Mouse (Mus musculus) frontal cortex, postnatal 10 days (tissue): ENCODE data around the gene Cacna2d1.

Source experiments
- DNase-seq, 2 experiments: peaks; one replicate each; pipeline ENCODE4 v3.0.0; 2022; ENCODE audit warnings: low spot score in 2 of 2, mixed read lengths in 1 of 2

Gene Cacna2d1

DNA sequence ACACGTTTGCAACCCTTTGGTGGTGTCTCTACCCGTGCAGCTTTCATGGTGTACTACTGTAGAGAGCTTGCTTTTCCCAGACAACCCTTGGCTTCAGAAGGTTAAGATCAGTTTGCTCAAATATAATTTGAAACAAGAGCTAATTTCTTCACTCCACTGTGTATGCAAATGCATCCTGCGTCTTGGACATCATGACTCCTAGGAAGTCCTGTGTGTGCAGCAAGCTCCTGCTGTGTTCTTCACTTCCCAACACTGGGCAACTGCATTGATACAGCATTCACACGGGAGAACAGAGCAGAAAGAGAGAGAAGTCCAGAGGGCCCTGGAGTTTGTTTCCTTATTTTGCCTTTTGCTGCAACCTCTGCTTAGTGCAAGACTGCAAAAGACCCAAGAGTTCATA lies 48.1 kb downstream of the Cacna2d1 start:
- no peak for DNase-seq

DNA sequence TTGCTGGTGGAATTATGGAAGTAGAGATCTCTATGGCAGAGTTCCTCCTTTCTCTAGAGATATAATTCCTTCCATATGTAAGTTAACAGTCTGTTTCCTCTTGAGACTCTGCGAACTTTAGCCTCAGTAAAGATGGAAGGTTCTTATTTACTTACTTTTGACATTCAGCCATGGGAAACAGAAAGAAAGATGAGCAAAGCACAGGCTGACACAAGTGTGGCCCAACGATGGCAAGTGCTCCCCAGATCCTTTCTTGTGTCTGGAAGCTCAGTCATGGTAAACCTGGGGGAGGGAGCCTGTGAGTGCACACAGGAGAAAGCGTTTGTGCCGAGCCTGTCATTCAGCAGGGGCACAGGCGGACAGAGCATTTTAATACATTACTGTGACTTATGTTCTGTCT lies 48.9 kb downstream of the Cacna2d1 start:
- DNase-seq = no peak

DNA sequence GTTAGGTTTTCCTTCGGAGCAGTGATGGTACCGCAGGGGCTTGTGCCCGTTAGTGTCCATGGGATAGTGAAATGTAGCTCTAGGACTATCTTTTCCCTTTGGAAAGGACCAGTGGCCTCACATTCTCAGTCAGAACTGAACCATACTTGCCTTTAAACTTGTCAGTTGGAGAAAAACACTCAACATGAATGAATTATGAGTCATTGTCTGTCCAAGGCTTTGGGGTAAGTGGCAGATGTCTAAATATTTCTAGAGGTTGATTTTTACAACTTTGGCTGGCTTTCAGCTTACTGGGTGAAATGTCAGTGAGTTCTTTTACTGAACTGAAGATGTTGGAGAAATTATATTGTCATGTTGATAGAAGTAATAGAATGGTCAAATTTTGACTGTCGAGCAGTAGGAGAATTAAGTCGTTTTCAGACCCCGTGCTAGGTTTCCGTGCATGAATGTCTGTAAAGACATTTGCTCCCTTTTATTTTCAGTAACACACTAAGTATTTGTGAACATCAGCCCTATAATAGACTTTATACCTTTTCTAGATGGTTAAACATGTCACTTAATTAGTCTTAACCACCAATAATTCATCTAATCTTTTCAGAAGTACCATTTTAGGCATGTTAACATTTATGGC lies 50.9 kb downstream of the Cacna2d1 start:
- DNase-seq = no peak

DNA sequence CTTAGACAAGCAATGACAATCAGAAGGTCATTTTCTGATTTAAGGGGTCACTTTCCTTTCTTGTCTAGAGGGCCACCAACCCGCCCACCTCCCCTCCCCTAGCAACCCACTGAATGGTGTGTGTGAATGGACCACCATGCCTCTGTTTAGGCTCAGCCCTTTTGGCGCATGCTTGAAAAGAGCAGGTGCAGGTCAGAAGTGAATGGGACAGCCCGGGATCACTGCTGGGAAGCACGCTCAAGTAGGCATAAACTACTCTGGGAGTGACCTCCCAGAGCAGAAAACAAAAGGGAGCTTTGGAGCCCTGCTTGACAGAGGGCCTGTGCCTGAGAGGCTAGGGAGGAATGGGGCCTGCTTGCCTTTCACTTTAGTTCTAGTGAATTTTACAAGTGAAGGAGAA lies 51.4 kb downstream of the Cacna2d1 start:
- DNase-seq = no peak

DNA sequence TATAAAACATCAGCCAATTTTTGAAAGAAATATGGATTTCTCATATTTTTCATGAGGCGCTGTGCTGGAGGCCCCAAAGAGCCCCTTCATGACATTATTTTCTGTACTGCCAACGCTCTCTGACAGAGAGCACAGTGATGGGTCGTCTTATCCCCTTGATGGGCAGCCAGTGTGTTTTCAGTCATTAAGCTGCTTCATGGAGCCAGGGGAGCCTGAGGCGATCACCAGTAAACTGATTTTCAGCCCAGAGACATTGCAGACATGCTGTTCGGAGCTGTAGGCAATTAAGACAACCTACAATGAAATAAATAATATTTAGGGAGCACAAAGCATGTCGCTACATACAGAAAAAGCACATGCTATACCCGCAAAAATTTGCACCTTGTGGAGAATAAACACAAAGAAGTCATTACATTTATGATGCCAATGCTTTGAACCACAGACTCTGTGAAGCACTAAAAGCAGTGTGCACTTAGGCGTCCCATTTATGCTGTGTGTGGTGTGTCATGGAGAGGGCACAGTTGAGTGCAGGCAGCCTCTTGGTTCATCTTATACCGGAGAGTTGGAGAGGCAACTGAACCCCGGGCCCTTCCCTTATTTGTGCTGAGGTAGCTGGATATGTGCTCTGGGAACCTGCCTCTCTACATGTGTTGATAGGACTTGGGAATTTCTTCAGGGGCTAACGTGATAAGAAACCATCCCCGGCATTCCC lies 57.1 kb downstream of the Cacna2d1 start:
- DNase-seq = no peak

DNA sequence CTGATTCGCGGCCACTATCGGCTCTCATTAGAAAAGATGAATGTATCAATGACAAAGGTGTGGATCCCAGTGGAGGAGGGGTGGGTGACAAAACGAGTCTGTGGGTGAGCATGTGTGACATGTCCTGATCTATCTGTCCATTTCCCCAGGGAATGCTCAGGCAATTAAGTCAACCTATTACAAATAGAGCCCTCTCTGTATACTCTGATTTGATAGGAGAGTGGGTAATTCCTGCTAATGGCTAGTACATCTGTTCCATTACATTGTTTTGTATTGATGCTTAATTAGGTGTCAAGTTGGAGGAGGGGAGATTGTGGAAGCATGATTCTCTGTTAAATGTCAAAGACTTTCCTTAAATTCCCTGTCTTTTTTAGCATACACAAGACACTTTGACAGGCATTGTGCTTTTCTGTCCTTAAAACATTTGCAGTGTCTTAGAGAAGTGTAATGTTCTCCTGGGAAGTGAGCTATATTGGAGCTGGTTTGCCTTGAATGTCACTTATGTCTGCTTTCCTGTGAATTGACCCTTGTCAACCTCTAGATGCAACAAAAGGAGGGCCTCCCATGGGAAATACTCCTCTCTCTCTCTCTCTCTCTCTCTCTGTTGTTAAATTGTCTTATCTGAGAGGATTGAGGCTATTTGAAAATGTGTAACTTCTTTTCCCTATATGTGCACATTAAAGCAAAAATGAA lies 58.9 kb downstream of the Cacna2d1 start:
- DNase-seq = no peak

DNA sequence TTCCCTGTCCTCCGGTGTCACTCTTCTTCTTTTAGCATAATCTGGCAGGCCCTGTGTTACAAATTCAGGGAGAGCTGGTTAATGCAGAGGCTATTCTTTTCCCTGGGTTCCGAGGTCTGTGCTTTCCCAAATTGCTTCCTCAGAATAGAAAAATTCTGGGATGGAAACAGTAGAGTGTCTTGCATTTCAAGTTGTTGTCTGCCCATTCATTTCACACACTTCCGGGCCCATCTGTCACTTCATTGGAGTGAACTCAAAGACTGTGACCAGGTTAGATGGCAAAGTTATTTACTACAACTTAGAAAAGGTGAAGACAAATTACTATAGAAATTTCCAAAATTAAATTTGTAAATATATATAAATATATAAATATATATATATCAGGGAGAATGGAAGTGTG lies 62.7 kb downstream of the Cacna2d1 start:
- DNase-seq = no peak

DNA sequence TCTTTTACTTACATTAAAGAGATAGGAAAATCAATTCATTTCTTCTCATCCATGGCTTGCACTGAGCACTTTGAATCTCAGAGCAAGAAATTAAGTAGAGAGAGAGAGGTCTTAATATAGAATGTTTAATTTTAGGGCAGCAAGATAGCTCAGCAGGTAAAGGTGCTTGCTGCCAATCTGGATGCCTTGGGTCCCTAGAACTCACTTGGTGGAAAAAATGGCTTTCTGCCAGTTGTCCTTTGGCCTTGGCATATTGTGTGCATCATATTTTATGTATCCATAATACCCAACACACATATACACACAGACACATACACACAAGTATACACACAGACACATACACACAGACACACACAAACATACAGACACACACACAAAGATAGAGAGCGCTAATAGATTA lies 63.3 kb downstream of the Cacna2d1 start:
- DNase-seq = no peak

DNA sequence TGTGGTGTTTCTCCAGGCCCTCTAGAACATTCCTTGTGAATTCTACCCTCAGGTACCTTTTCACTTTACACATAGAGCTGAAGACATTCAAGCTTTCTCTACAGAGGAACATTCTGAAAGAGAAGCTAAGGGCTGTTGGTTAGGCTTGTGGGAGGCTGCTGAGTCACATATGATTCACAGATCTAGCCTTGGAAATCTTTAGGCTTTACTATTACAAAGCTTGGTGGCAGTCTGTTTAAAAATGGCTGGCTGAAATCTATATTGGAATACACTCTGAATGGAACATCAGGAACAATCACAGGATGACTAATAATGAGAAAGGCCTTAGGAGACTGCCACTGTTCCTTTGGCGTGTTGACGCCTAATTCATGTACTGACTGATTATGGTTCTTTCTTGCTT lies 66.4 kb downstream of the Cacna2d1 start:
- no peak for DNase-seq

DNA sequence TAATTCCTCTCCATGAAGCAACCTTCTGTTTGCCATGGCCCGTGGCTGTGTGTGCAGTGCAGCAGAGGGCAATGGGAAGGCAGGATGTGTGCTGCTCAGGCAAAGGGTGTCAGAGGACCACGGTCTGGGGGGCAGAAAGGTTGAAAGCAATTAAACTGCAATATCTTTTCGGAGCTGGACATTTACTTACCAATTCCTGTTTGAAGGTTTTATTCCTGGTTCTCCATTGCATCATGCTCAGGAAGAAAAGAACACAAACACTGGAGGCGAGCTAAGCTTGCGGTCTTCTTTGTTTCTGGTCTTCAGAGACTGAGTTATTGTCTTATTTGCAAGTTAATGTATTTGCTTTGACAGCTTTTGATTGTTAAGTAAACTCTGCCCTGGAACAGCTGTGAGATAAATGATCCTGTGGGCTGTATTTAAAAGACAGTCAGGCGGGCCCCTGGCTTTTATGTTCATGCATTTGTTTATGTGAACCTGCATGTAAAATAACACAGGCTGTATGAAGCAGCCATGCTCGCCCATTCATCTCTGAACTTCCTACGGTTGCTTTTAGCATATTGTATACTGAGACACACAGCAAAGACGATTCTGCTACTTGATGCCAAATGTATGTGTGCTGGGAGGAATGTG lies 68.1 kb downstream of the Cacna2d1 start:
- no peak for DNase-seq

DNA sequence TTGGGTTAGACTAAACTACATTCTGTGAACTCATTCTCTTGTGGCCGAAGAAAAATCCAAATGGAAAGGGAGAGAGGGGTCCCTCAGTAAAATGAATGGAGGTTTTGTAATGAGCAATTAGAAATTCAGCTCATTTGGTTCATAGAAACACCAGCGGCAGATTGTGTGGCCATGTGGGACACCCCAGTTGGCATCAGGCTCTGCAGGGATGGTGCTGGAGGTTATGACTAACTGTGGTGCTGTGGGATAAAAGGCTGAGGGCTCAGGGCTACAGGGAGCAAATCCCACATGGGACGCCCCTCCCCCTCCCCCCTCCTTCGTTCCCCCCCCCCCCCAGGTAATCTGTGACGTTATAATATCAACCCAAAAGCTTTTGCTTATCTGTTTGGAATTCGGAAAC lies 69.8 kb downstream of the Cacna2d1 start:
- no peak for DNase-seq

DNA sequence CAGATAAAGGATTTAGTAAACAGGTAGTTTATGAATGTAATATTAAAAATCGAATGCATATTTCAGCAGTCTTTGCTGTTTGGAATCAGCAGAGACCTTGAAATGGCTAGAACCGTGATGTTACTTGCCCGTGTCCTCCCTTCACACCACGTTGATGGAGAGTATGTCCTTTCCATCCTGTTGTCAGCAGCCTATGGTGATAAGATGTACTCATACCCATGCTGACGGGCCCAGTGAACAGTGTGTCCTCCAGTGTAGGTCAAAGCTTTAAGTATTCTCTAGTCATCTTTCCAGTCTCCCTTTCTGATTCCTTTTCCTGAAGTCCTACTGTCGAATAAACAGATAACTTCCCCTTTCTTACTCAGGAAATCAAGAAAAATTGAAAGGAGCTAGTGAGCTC lies 72.5 kb downstream of the Cacna2d1 start:
- no peak for DNase-seq

DNA sequence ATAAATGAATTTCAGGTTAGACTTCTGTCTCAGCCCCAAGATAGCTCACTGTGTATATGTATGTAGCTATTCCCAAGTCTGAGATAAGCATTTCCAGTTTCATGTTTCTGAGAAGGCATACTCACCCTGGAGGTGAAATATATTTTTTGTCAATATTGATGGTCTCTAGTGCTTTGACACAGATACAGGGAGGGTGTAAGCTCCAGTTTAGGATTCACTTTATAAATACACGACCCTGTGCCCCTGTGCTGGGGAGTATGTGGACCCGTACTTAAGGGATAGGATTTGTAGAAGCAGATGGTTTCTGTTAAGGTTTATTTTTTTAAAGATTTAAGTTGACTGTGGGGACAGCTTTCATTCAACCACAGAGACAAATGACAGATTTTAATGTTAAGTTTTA lies 79.2 kb downstream of the Cacna2d1 start:
- no peak for DNase-seq

DNA sequence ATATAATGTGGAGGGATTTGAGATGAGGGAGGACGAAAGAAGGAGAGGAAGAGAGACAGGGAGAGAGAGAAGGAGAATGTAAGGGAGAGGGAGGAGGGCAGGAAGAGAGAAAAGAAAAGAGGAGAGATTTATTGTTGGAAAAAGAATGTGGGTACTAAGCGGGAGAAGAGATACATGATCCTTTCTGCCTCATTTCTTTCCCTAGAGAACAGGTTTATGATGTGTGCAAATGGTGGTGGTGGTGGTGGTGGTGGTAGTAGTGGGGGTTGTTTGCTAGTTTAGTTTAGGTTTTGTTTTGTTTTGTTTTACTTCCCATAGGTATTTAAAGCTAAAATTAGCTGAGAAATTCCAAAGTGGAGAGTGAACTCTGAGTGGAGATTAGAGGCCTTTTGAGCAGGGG lies 79.9 kb downstream of the Cacna2d1 start:
- no peak for DNase-seq

DNA sequence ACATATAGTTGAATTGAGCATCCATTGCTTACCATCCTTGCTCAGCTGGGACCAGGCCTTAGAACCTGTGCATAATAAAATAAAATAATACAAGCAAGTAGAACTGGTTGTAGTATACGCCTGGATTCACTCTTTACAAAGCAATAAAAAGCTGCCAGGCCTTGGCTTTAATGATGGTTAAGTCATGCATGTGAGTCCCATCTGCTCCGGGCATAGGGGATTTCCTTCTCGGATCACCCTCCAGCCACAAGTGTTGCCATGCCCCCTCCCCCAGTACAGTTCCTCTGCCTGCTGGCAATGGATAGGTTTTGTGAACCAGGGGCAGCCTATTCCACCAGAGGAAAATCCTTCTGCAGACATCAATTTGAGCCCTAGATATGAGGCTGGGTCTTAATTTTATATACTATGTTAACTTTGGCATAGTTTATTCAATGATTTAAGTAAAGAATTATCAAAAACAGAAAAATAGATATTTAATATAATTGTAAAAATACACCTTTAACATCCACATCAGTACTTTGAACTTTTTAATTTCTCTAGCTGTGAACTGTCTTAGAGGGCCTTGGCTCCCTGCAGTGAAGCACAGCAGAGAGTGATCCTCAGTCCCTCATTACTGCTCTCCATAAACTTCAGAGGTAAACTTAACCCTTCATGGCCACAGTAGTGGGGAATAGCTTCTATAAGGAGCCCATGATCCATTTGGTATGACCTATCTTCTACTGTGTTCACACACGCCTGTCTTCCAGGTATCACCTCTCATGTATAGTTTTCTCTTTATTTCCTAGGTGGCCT lies 90.3 kb downstream of the Cacna2d1 start:
- no peak for DNase-seq

DNA sequence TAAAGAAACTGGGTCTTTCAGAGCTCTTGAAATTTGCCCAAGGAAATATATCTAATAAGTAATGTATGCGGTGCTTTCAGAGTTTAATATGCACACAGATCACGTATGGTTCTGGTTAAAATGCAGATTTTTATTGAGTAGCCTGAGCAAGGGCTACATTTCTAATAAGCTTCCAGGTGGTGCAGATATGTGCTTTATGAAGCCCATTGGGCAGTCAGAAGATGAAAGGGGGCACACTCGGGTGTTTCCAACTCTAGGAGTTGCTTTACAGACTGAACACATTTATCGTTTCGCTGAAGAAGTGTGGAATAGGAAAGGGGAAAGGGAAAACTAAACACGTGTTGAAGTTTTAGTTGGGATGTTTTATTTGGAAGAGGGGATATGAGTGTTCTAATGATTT lies 94.4 kb downstream of the Cacna2d1 start:
- DNase-seq = no peak

DNA sequence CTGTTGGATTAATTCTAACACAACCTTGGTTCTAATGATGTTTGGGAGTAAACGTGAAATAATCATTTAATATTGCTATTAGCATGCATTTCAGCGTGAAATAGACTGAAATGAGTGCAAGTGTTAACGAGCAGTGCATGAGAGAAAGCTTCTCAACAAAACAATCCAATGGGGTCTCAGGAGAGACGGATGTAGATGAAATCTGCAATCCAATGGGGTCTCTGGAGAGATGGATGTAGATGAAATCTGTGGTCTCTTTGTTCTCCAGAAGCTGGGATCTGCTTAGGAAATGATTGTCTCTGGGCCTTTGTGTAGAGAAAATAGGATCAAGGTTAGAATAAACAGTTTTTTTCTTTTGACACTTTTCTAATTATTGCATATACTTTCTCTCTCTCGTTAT lies 95.0 kb downstream of the Cacna2d1 start:
- DNase-seq = no peak

DNA sequence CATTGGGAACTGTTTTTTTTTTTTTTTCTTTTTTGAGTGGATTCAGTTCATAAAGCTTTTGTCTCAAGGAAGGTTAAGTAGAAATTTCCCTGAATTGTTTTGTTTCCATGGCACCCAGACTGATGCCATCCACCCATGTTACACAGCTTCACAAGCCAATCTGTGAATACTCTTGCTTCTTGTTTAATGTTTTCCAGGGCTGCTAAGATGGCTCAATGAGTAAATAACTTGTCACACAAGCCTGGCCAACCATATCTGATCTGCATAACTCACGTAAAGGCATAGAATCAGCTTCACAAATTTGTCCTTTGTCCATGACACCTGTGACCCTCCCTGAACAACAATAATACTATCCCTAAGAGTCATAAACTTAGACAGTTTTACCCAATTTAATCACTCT lies 99.1 kb downstream of the Cacna2d1 start:
- no peak for DNase-seq

DNA sequence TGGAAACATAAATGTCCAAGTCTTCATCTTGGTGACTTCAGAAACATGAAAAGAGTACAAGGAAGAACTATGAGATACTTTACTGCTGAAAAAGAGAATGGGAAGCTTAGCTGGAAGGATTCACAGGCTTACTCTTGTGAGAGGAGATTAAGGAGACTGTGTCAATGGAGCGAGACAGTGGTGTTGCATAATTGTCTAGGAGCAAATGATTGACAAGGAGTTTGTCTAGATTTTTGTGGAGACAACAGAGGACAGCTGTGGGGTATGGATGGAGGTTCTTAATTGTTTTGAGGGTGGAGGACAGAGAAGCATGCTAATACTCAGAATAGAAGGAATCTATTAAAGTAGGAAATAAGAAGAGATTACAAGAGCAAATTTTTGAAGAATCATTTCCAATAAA lies 100.8 kb downstream of the Cacna2d1 start:
- DNase-seq = no peak

DNA sequence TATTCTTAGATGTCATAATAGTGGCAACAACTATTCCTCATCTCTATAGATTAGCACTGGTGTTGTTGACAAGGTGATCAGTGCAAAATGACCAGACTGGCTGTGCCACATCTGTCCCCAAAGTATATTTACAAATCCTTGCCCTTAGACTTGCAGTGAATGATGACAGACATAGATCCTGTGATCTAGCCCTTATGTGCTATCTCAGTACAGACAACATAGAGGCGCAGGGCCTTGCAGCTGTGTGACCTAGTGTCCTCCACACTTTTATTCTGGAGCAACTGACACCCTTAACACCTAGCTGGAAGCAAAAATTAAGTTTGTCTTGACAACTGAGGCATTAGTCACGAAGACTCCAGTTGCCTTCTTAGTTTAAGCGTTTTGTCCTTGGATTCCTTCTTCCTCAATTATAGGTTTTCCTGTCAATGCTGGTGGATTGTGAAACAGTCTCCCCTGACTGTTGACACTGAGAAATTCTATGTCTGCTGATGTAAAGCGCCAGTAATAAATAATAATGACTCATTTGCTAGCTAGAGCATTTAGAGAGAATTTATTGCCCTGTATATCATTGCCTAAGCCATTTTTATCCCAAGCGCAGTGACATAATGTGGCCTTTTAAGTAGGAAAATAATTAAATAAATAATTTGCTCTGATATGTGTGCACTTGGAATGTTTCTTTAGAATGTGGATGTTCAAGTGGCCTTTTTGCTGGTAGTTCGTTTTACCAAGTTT lies 110.8 kb downstream of the Cacna2d1 start:
- DNase-seq = no peak

DNA sequence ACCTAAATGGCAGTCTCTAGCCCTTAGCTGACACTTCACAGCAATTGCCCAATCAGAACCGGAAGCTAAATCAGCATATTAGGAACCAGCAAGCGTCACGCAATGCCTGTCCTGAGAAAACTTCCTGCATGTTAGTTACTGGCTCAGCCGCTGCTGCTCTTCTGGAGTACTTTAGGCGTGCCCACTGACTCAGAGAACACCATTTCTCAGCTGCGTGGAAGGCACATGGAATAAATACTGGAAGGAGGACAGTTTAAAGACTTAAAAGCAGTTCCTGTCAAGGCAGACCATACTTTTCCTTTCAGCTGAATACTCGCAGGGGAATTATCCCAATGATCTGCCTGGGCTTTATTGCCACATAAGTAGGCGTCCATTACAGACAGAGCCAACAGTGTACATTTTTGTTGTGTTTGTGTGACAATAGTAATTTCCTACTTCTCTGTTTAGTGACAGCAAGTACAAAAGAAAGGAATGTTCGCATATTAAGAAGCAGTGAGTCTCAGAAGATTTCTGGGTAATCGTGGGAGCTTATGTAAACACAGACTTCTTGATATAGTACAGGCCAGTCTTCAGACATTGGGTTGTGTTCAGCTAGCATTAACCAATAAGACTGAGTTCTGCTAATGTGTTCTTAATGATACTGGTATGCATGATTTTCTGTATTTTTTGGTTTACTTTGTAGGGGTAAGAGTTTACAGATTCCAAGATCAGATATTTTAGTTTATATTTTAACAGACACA lies 113.1 kb downstream of the Cacna2d1 start:
- DNase-seq = no peak
